Mouse (Mus musculus) c-Kit-positive CD71-positive TER-119-positive erythroid progenitor cells, embryonic 14.5 days (primary cell): ENCODE measurements around the gene Cngb1.

Experiments used
- DNase-seq: peaks from one replicate; pipeline ENCODE4 v3.0.0-alpha.2; 2013; ENCODE audit warnings: low spot score

Gene Cngb1

DNA sequence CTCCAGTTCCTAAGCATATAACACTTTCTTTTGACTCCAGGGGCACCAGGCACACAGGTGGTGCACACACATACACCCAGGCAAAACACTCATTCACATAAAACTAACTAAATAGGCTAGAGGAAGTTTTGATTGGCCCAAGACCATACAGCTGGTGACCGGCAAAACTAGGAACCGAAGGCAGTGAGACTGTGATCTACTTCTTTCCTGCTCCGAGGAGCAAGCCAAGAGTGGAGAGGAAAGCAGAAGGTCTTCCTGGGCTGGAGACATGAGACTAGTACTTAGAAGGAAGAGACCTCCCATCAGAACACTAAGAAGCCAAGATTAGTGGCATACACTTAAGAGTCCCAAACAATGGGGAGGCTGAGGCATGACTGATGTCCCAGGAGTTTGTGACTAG, 16.8 kb upstream of the Cngb1 start:
- DNase-seq = no peak

DNA sequence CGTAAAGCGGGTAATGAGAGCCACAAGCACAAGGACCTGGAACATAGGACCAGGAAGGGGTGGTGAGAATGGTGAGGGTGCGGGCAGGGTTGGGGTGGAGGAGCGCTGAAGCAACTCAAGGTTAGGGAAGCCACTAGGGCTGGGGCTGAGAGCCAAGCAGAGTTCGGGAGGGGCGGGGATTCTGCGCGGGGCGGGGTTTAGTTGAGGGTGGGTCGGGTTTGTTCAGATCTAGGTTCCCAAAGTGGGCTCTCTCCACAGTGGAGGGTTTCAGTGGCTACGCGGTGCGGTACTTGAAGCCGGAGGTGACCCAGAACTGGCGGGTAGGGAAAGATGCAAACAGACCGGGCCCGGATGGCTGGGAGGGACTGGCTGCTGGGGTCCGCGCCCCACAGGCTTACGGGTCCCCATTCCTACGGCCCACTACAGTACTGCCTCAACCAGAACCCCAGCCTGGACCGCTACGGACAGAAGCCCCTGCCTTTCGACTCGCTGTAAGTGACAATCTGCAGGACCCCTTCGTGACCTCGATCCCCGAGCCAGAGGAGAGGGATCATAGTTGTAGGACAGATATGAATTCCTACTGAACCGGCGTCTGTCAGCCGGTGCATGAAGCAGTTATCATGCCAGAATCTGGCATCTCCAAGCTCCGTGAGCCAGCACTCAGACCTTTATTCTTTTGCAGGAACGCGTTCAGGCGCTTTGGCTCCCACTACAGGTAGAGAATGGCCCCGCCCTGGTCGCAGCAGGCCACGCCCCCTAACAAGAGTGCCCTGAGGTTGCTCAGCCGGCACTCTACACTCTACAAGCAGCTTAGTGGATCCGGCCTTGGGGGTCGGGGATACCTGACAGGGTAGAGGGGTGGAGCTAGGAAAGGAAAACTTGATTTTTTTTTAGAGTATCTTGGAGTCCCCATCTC, 14.1 kb upstream of the Cngb1 start:
- no peak for DNase-seq

DNA sequence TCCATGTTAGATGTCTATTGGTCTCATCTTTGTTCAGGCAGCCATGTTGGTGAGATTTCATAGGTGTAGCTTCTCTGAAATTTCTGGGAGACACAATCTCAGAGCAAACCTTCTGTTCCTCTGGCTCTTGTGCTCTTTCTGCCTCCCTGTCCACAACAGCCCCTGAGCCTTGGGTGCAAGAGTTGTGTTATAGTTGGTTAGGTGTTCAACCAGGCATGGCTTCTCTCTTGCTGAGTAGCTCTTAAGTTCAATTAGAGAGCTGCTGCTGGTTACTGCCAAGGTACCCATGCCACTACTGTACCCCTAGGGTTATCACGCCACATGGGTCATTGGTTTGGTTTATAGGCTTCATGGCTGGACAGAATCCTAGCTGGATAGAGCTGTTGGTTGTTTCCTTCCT, 9.0 kb upstream of the Cngb1 start:
- DNase-seq = no peak

DNA sequence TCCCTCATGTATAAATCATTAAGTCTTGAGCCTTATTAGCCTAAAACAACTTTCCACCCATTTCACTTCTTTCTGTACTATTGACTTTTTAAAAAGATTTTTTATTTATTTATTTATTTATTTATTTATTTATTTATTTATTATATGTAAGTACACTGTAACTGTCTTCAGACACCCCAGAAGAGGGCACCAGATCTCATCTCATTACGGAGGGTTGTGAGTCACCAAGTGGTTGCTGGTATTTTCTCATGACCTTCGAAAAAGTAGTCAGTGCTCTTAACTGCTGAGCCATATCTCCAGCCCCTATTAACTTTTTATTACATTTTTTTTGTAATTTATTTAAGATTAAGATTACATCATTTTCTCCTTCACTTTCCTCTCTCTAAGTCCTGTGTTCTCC, 8.3 kb upstream of the Cngb1 start:
- DNase-seq = no peak

DNA sequence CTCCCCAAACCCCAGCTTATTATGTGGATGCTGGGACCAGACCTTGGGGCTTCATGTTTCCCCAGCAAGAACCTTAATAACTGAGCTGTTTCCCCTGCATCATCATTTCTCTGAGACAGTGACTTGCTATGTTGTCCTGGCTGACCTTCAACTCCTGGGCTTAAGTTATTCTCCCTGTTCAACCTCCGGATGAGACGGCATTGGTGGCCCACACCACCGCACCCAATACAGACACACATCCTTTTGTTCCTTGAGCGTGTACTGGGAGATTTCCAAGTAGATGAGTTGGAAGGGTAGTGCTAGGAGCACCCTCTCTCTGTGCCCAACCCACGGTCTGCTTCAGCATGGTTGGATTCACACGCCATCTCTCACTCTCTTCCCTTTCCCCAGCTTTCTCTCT, 7.5 kb upstream of the Cngb1 start:
- DNase-seq = no peak

DNA sequence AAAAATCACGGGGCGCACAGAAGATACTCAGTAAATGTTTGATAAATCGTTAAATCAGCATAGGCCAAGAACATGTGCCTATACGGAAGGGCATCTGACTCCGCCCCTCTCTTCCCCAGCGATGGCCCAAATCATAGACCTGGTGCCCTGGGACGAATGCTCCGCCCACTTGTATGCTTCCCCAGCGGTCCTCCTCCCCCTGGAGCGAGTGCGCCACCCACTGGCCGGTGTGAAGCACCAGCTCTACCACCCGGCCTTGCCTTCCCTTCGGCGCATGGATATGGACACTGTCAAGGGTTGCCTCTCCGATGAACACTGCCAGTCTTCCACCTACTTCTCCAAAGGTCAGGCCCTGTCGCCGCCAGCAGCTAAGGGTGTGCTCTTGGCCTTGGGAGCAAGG, 6.5 kb upstream of the Cngb1 start:
- no peak for DNase-seq

DNA sequence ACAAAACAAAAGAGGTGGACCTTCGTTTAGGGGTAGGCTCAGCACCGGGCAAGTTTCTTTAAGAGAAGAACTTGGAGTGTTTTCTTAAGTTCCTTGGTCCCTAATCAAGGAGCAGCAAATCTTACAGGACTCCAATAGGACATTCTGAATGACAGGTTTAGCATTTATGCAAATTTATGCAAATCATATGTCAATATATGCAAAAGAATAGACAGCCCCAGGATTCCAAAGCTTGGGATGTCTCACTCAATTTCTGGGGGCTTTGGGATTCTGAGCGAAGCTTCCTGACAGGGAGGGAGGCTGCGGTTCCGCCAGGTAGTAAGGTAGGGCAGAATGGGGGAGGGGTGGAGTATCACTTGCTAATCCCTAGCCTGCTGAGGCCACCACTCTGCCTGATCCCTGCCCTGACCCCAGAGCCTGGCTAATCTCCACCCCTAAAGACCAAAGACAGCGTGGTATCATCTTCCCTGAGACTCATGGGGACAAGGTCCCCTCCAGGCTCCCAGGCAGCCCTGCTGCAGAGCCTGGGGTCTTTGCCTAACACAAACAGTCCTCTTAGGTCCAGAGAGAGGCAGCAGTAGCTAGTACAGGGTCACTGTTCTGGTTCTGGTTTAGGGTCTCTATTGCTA, 4.1 kb upstream of the Cngb1 start, which contains the start of gene Tepp:
Gene Tepp, plus strand, starts transcription at position 225 of the 629 bp plus-strand sequence.
- no peak for DNase-seq

DNA sequence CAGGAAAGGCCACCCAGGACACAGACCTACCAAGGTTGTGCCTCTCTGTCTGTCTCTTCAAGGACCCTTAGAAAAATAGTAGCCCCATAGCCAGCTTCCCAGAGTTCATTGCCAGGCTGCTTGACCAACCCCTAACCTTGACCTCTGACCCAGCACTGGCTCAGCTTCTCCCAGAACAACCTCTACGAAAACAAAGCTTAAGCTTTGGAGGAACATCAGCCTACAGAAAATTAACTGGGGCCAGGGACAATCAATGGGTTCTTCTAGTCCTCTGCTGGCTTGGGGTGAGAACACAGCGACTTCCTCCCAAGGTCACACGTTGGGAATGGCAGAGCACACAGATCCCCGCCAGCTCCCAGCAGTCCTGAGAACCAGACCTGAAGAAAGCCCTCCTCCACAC, 859 bp downstream of the Cngb1 start:
- DNase-seq = no peak

DNA sequence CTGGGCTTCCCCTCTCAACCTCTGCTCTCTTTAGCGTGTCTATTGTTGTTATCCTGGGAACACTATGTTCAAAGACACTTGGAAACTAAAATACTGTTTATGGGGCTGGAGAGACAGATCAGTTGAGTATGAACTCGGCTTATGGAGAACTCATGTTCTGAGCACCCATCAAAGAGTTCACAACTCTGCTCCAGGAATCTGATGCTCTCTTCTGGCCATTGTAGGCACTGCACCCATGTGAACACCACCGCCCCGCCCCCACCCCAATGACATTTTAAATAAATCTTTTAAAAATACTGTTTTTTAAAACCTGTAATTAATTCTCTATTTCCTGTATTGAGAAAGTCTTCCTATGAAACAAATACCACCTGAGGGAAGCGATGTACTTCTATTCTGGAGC, 4.0 kb downstream of the Cngb1 start:
- DNase-seq = peak; percentile 22

DNA sequence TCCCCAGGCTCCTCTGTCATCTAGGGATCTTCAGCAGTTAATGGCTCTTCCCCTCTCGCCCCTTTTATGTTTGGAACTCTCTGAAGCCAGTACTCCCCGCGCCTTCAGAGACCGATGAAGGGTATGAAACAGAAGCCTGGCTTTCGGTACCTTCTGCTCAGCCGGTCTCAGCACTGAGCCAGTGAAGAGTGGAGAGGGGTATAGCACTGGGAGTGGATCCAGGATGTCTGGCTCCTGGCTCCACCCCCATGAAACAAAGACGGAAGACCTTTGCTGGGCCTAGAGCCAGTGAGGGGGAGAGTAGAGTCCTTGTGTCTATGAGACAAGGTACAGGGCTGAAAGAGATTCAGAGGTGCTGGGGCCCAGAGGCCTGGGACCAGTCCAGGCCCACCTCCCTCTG, 12.5 kb downstream of the Cngb1 start:
- no peak for DNase-seq

DNA sequence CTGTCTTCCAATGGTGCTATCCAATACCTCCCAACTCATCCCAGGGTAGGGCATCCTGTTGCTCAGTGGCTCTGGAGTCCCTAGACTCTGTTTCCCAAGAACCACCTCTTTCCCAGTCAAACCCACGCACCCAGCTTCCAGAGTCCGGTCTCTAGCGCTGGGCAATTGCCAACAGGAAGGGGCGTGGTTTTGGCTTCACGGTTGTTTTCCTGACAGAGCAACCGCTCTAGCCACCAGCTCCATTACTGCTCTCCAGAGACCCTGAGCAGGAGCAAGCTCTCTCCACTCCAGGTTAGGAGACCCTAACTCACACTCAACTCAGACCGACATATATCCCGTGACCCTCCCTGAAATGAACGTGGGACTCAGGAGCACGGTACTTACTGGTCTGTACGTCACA, 13.2 kb downstream of the Cngb1 start:
- no peak for DNase-seq

DNA sequence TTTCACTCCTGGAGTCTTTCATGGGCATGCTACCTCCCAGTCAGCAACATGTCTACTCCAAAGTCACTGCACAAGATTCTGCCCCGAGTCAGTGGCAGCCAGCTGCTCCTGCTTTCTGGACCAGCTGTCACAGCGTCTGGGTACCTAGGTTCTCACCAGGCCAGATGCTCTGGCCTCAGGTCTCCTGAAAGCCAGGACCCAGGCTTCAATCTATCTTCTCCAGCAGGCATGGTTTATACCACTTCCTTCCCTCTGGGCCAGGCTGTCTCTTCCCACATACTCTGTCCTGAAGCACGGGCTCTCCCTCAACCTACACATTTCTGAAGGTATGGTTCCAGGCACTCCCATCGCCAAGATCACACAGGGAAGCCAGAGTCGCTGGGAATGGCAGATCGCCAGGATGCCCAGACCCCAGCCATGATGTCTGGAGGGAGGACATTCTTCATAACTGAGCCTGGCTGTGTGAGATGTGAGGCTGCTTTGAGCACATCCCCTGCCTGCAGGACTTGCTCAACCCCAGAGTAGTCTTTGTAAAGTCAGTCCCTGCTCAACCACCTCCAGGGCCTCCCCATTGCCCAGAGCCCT, 17.2 kb downstream of the Cngb1 start:
- no peak for DNase-seq

DNA sequence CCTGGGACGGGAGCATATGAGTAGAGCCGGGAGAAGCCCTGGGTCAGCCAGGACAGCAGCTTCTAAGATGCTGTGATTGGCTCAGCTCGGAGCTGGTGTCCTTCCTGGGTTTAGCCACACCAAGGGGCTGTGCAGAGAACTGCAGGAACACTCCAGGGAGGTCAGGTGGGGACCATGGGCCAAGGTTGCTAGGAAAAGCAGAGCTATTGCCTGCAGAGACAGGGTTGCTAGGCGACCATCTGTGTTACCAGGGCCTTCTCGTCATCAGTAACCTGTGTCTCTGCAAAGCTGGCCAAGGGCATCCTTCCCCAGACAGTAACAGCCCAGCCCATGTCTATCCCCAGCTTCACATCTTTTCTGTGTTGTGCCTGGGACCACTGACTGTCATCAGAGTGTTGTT, 24.9 kb downstream of the Cngb1 start:
- DNase-seq = no peak

DNA sequence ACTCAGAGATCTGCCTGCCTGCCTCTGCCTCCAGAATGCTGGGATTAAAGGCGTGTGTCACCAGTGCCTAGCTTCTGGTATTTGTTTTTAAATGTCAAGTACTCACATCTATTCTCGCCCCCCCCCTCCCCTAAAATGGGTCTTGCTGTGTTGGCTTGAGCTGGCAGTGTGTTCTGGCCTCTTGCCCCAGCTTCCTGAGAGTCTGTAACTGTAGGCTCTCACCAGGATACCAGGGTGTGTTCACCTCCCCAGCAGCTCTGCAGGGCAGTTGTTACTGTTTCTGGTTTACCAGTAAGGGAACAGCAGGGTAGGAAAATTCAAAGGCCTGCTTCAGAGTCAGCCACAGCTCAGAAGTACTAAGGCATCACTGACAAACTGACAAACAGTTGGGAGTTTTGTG, 33.5 kb downstream of the Cngb1 start:
- DNase-seq = no peak

DNA sequence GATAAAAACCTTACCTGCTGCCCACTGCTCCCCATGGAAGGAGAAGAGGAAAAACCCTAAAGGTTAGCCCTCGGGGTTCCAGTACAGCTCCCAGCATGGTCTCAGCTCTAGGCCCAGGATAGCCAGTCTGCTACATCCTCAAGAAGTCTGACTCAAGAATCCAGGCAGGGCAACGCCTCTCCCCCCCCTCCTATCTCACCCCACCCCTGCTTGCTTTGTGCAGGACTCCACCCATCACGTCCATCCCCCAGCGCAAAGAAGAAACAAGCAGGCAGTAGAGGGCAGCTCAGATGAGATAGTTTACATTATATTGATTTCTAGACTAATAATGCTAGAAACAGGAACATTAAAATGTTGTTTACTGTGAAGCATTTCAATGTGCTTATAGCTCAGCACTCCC, 34.5 kb downstream of the Cngb1 start:
- DNase-seq = no peak

DNA sequence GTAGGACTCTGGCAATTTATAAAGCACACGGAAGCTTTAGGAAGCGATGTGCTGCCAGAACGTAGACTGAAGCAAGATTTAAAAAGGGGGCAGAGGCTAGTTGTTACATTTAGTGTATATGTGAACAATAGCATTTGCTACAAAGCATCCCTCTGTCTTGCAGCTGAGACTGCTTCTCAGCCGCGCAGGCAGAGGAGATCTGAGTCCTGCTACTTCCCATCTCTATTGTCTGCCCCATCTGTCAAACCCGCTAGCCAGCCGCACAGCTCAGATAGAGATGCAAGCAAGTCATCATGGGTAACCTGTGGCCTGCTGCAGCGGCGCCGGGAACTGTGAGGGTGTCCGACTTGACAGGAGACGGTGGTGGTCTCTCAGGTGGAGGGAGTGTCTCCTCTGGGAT, 35.9 kb downstream of the Cngb1 start:
- DNase-seq = no peak

DNA sequence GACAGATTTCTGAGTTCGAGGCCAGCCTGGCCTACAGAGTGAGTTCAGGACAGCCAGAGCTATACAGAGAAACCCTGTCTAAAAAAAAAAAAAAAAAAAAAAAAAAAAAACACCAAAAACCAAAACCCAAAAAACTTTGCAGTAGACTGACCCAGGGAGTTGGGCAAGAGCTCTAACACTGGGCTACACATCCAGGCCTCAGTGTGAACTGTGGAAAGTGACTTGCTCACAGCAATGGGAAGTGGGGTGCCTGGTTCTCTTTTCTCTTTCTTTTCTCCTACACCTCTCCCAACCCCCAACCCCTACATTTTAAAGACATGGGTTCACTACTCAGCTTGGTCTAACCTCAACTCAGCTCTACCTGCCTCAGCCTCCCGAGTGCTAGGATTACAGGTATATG, 44.2 kb downstream of the Cngb1 start:
- DNase-seq = no peak

DNA sequence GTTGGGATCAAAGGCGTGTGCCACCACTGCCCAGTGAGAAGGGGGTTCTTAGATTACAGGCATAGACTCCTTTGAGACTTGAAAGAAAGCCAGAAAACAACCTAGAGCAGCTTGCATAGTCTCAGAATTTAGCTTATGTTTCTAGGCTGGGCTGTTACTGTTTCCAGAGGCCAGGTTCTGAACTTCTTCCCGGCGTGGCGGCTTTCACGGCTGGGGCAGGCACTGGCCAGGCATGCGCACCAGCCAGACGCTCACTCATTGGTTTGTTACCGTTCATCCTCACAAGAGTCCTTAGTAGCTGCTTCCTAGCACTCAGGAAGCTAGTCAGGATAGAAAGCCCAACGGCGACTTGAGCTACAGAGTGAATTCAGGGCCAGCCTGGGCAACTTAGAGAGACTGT, 50.8 kb downstream of the Cngb1 start:
- DNase-seq = no peak

DNA sequence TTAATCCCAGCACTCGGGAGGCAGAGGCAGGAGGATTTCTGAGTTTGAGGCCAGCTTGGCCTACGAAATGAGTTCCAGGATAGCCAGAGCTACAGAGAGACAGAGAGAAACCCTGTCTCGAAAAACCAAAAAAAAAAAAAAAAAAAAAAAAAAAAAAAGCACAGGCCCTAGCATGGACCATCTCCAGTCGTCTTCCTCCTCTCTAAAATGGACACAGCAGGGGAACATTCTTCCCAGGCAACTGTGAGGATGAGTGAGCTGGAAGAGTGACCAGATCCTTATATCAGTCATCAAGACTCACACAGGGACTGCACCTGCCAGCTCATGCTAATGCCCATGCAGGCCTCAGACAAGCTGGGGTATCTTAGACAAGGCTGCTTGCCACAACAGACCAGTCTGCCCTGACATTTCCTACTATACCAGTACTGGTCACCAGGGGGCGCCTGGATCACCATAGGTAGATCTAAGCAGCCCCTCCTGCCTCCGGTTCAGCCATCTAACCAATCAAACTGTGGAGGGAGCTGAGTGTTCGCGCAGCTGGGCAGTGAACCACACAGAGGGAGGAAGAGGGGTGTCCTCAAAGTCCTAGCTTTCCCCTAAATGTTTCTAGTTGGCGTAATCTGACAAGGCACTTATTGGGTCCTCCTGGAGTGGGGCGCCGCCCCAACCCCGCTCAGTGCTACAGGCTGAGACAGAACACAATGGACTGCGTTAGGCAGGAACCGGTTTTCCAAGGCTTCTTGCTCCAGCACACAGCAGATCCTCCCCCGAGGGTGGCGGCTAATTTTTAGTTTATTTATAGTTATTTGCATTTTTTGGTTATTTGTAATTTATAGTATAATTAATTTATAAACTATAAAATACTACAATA, 51.6 kb downstream of the Cngb1 start:
- peak; percentile 82 for DNase-seq

DNA sequence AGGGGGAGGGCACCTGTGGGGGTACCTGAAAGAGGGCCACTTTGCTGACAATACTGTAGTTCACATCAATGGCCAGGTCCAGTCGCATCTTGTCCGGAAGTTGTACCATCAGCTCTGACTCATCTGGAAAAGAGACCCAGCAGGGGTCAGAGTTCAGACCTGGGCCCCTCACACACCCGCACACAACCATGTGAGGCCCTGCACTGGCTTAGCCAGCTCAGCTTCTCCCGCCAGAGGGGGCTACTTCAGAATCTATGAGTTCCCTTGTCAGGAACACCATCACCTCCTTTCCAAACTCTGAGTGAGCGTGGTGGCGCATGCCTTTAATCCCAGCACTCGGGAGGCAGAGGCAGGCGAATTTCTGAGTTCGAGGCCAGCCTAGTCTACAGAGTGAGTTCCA, 54.3 kb downstream of the Cngb1 start:
- no peak for DNase-seq

DNA sequence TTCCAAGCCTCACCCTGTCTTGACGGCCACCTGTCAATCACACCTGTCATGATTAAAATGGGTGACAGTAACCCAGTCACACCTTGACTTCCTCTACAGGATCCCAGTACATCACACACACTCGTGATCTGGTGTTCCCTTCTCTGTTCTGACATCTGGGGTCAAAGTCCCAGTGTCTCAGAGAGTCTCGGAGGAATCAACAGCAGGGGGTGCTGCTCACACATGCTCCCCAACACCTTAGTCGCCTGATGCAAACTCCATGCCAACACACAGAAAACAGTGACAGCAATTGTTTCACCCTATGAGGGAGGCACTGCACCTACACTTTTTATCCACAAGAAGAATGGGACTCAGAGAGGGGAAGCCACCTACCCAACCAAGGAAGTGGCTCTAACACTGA, 56.5 kb downstream of the Cngb1 start:
- no peak for DNase-seq

DNA sequence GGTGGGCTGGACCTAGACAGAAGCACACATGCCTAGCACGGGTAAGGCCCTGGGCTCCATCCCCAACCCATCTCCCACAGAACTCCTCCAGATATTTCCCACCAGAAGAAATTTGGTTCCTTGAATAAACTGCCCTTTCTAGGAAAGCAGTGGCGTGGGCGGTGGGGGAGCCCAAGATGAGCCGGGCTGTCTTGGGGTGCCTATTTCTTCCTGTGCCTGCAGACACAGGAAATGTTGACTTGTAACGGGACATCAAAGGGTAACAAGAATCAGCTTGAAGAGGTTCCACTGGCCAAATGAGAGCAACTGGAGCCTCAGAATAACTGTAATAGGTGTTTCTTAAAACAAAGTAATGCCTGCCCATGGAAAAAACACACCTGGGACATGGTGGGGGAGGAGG, 59.1 kb downstream of the Cngb1 start:
- DNase-seq = no peak
